ENCODE assay signal across 12 mouse cellular contexts in the genomic region with DNA sequence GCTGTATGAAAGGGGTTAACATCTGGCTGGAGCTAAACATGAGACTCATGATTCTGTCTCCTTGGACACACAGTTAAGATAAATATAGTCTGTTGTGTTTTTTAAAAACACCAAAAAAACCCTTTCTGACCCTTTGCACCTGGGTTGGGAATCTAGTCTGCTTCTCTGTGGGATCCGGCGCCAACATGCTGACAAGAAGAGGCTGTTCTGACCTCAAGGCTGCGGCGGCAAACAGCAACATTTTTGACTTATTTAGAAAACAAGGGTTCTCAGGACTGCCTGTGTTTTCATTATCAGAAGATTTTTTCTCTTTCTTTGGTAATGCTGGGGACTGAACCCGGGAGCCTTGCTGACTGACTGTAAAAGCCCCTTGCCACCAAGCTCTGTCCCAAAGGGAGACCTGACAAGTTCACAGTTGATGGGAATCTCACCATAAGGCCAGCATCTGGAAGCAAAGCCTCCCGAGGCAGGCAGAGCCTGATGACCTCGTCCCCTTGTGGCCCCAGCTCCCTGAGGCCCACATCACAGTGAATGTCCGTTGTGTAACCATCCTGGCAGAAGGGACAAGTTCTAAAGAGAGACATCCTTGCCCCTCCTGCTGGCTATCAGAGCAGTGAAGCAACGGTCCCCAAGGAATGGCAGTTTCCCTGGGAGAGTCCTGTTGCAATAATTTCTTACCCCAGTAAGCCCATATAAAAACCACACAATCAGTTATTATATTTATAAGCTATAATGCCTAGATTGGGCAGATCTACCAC. TPM values are rescaled to one million over a fixed set of nuclear protein-coding genes. Genes with fewer than 3 reads are reported as not detected.
DNase-seq lines count a peak whose midpoint lies in the region; ATAC-seq and TF ChIP-seq lines count a peak whose summit lies in the region.
"Had no signal": no experiment of that assay in that cellular context is flagged by ENCODE, and none has a peak within 500 bp of the region (broad histone marks: within the 10 kb centered on the region; RNA-seq: fewer than 3 reads in every experiment).

No protein-coding gene starts in this region.

- no peaks in the 10 kb centered on the region for H3K36me3 ChIP-seq in liver, postnatal 0 days (replicated peaks; ENCODE audit: insufficient read depth, low read length)
- peaks cover 3% of the 10 kb centered on the region; the same call in 1 of the 2 replicates for H3K36me3 ChIP-seq in liver, embryonic 11.5 days (ENCODE audit: control insufficient read depth, insufficient read depth, low read length)
- 0 out of 2 replicates have a peak, but pooled peaks cover 7% of the 10 kb centered on the region for H3K36me3 ChIP-seq in kidney, embryonic 15.5 days
- no peaks in the 10 kb centered on the region for H3K36me3 ChIP-seq in testis, adult 2 months (ENCODE audit: control insufficient read depth, insufficient read depth, low read length)
- H3K36me3 ChIP-seq: embryonic facial prominence, embryonic 15.5 days; midbrain, embryonic 15.5 days had no signal

- WGBS in liver, postnatal 0 days (ENCODE audit: insufficient replicate concordance) = 62% methylated on average over 9 of the region's 9 CpGs
- 66% methylated on average over 9 of the region's 9 CpGs for WGBS in liver, embryonic 11.5 days
- 52% methylated on average over 9 of the region's 9 CpGs for WGBS in kidney, embryonic 15.5 days

- no peak for DNase-seq in liver, postnatal 0 days
- no peak for DNase-seq in liver, embryonic 11.5 days (ENCODE audit: low spot score)
- DNase-seq in spleen, postnatal 10 days (ENCODE audit: low spot score in 2 of 2) = no peak
- DNase-seq in urinary bladder, postnatal 14 days (ENCODE audit: low spot score) = no peak
- DNase-seq: cerebellum, adult 11-12 months had no signal

- H3K4me3 ChIP-seq in liver, postnatal 0 days (ENCODE audit: low read depth, low read length) = no peak overlapping the region
- no peak overlapping the region for H3K4me3 ChIP-seq in liver, embryonic 11.5 days (ENCODE audit: low read depth, low read length)
- no peak overlapping the region for H3K4me3 ChIP-seq in brown adipose tissue, adult 24 weeks (ENCODE audit: insufficient read depth, low read depth, low read length)
- H3K4me3 ChIP-seq in kidney, embryonic 15.5 days (replicated peaks) = no peak overlapping the region
- H3K4me3 ChIP-seq in testis, adult 2 months (ENCODE audit: control insufficient read depth, low read depth, low read length) = peak overlapping the region; percentile 56
- H3K4me3 ChIP-seq: embryonic facial prominence, embryonic 15.5 days; midbrain, embryonic 15.5 days had no signal

- TF ChIP-seq CTCF in liver, postnatal 0 days (IDR thresholded peaks at IDR 0.05; ENCODE audit: low read depth) = 0 out of 2 replicates have a peak, but pooled peaks have one; percentile 8
- TF ChIP-seq CTCF in testis, adult 2 months (IDR thresholded peaks at IDR 0.05; ENCODE audit: control insufficient read depth, insufficient read depth, insufficient replicate concordance, low read depth, low read length) = no peak

- TF ChIP-seq EP300 in liver, postnatal 0 days (IDR thresholded peaks at IDR 0.05; ENCODE audit: low read depth) = no peak

- peaks cover 7% of the 10 kb centered on the region for H3K4me1 ChIP-seq in liver, postnatal 0 days (ENCODE audit: insufficient read depth)
- H3K4me1 ChIP-seq in liver, embryonic 11.5 days (replicated peaks; ENCODE audit: control insufficient read depth, insufficient read depth, low read length) = peaks cover 5% of the 10 kb centered on the region
- H3K4me1 ChIP-seq in brown adipose tissue, adult 24 weeks (ENCODE audit: control insufficient read depth, insufficient read depth, insufficient read length, low read length) = peaks cover 10% of the 10 kb centered on the region
- peaks cover 18% of the 10 kb centered on the region for H3K4me1 ChIP-seq in kidney, embryonic 15.5 days
- H3K4me1 ChIP-seq in testis, adult 2 months (ENCODE audit: control insufficient read depth, insufficient read depth, low read length) = peaks cover 21% of the 10 kb centered on the region

- ATAC-seq in liver, postnatal 0 days = no peak
- ATAC-seq in liver, embryonic 11.5 days (replicated peaks; ENCODE audit: low FRiP score) = no peak
- ATAC-seq in kidney, embryonic 15.5 days (replicated peaks; ENCODE audit: low FRiP score) = no peak
- ATAC-seq: hindbrain, postnatal 0 days; midbrain, embryonic 15.5 days had no signal

- 0 out of 2 replicates have a peak, but pooled peaks cover 2% of the 10 kb centered on the region for H3K9me3 ChIP-seq in liver, postnatal 0 days (ENCODE audit: low read length)
- H3K9me3 ChIP-seq in liver, embryonic 11.5 days (ENCODE audit: control insufficient read depth, low read length) = no peaks in the 10 kb centered on the region
- no peaks in the 10 kb centered on the region for H3K9me3 ChIP-seq in kidney, embryonic 15.5 days (replicated peaks)
- H3K9me3 ChIP-seq: embryonic facial prominence, embryonic 15.5 days; midbrain, embryonic 15.5 days had no signal

- TF ChIP-seq POLR2A in testis, adult 2 months (IDR thresholded peaks at IDR 0.05; ENCODE audit: control insufficient read depth, low read depth, low read length) = no peak

- H3K9ac ChIP-seq in liver, postnatal 0 days (replicated peaks) = no peak overlapping the region
- no peak overlapping the region for H3K9ac ChIP-seq in liver, embryonic 11.5 days (ENCODE audit: low read depth, low read length)
- H3K9ac ChIP-seq in kidney, embryonic 15.5 days = no peak overlapping the region
- H3K9ac ChIP-seq: embryonic facial prominence, embryonic 15.5 days; midbrain, embryonic 15.5 days had no signal

- H3K27ac ChIP-seq in liver, postnatal 0 days (ENCODE audit: low read depth) = no peak overlapping the region; the same call in 1 of the 2 replicates
- H3K27ac ChIP-seq in liver, embryonic 11.5 days (ENCODE audit: low read depth, low read length) = no peak overlapping the region
- H3K27ac ChIP-seq in brown adipose tissue, adult 24 weeks (replicated peaks; ENCODE audit: low read depth, low read length) = peak overlapping the region; percentile 75
- 0 out of 2 replicates have a peak overlapping the region, but pooled peaks have one; percentile 1 for H3K27ac ChIP-seq in kidney, embryonic 15.5 days
- H3K27ac ChIP-seq in testis, adult 2 months (ENCODE audit: control insufficient read depth, insufficient read depth, low read depth, low read length) = peak overlapping the region; percentile 93
- H3K27ac ChIP-seq: embryonic facial prominence, embryonic 15.5 days; hindbrain, postnatal 0 days; midbrain, embryonic 15.5 days had no signal

- no peak overlapping the region for H3K4me2 ChIP-seq in liver, postnatal 0 days (ENCODE audit: low read depth, low read length)
- H3K4me2 ChIP-seq in liver, embryonic 11.5 days = no peak overlapping the region
- H3K4me2 ChIP-seq in kidney, embryonic 15.5 days = no peak overlapping the region
- H3K4me2 ChIP-seq: embryonic facial prominence, embryonic 15.5 days; midbrain, embryonic 15.5 days had no signal

- no peaks in the 10 kb centered on the region for H3K27me3 ChIP-seq in liver, postnatal 0 days (ENCODE audit: insufficient read depth, low read length)
- H3K27me3 ChIP-seq in liver, embryonic 11.5 days (replicated peaks; ENCODE audit: control insufficient read depth, insufficient read depth, low read length) = no peaks in the 10 kb centered on the region
- H3K27me3 ChIP-seq in kidney, embryonic 15.5 days = no peaks in the 10 kb centered on the region
- H3K27me3 ChIP-seq in testis, adult 2 months (ENCODE audit: control insufficient read depth, insufficient read depth, low read length) = no peaks in the 10 kb centered on the region
- H3K27me3 ChIP-seq: embryonic facial prominence, embryonic 15.5 days; midbrain, embryonic 15.5 days had no signal

RNA-seq across cellular contexts. Expression of gene Cela3a, which starts 16.0 kb away (rescaled TPM):
- not detected in 2 replicates for polyA plus RNA-seq in liver, postnatal 0 days (2015; fragmentation: Nextera tagmentation; extraction: Ambion mirVana)
- polyA plus RNA-seq in liver, embryonic 11.5 days (2014; fragmentation: Nextera tagmentation; extraction: Ambion mirVana) = not detected in 2 replicates
- not detected in 2 replicates for polyA plus RNA-seq in brown adipose tissue, adult 24 weeks (2012; ENCODE audit: insufficient read depth, insufficient read length, missing spikeins)
- polyA plus RNA-seq in kidney, embryonic 15.5 days (2015; fragmentation: Nextera tagmentation; extraction: Ambion mirVana) = not detected in 2 replicates
- polyA plus RNA-seq in testis, adult 2 months (2012; rRNA removed) = not detected in 2 replicates
- polyA plus RNA-seq: embryonic facial prominence, embryonic 15.5 days; hindbrain, postnatal 0 days; liver, embryonic 16.5 days; midbrain, embryonic 15.5 days had no signal

RNA-seq across cellular contexts. Expression of gene Cdc42, which starts 36.0 kb away (rescaled TPM):
- 216 and 227 TPM in 2 replicates for polyA plus RNA-seq in liver, postnatal 0 days (2015; fragmentation: Nextera tagmentation; extraction: Ambion mirVana)
- 459 and 500 TPM in 2 replicates for polyA plus RNA-seq in liver, embryonic 11.5 days (2014; fragmentation: Nextera tagmentation; extraction: Ambion mirVana)
- polyA plus RNA-seq in brown adipose tissue, adult 24 weeks (2012; ENCODE audit: insufficient read depth, insufficient read length, missing spikeins) = 352 and 400 TPM in 2 replicates
- polyA plus RNA-seq in kidney, embryonic 15.5 days (2015; fragmentation: Nextera tagmentation; extraction: Ambion mirVana) = 678 and 694 TPM in 2 replicates
- polyA plus RNA-seq in testis, adult 2 months (2012; rRNA removed) = 27.0 and 35.4 TPM in 2 replicates

RNA-seq across cellular contexts. Expression of gene Cela3b, which starts 36.8 kb away (rescaled TPM):
- polyA plus RNA-seq in liver, postnatal 0 days (2015; fragmentation: Nextera tagmentation; extraction: Ambion mirVana) = 0.42 and 6.5 TPM in 2 replicates
- polyA plus RNA-seq in liver, embryonic 11.5 days (2014; fragmentation: Nextera tagmentation; extraction: Ambion mirVana) = not detected in 2 replicates
- polyA plus RNA-seq in brown adipose tissue, adult 24 weeks (2012; ENCODE audit: insufficient read depth, insufficient read length, missing spikeins) = not detected in 2 replicates
- not detected in 2 replicates for polyA plus RNA-seq in kidney, embryonic 15.5 days (2015; fragmentation: Nextera tagmentation; extraction: Ambion mirVana)
- 2.8 and 3.3 TPM in 2 replicates for polyA plus RNA-seq in testis, adult 2 months (2012; rRNA removed)
- polyA plus RNA-seq: embryonic facial prominence, embryonic 15.5 days; hindbrain, postnatal 0 days; midbrain, embryonic 15.5 days had no signal

RNA-seq across cellular contexts. Expression of gene 1700013G24Rik, which starts 59.5 kb away (rescaled TPM):
- not detected in 2 replicates for polyA plus RNA-seq in liver, postnatal 0 days (2015; fragmentation: Nextera tagmentation; extraction: Ambion mirVana)
- polyA plus RNA-seq in liver, embryonic 11.5 days (2014; fragmentation: Nextera tagmentation; extraction: Ambion mirVana) = not detected in 2 replicates
- not detected in 2 replicates for polyA plus RNA-seq in brown adipose tissue, adult 24 weeks (2012; ENCODE audit: insufficient read depth, insufficient read length, missing spikeins)
- polyA plus RNA-seq in kidney, embryonic 15.5 days (2015; fragmentation: Nextera tagmentation; extraction: Ambion mirVana) = not detected in 2 replicates
- 1,386 and 1,446 TPM in 2 replicates for polyA plus RNA-seq in testis, adult 2 months (2012; rRNA removed)
- polyA plus RNA-seq: embryonic facial prominence, embryonic 15.5 days; hindbrain, postnatal 0 days; liver, embryonic 16.5 days; midbrain, embryonic 15.5 days had no signal

Comparison
In these comparisons a context has a peak if more than half of its experiments do, and no peak if none do; other contexts are left out.
1. H3K27ac ChIP-seq: peak in brown adipose tissue, adult 24 weeks (single experiment), kidney, embryonic 15.5 days (single experiment) and testis, adult 2 months (single experiment); none in liver, postnatal 0 days (single experiment) and liver, embryonic 11.5 days (single experiment).